Mouse (Mus musculus): ENCODE data around the gene Onecut3. TPM values are rescaled to one million over a fixed set of nuclear protein-coding genes. Genes with fewer than 3 reads are reported as not detected.

The Onecut3 gene
- total RNA-seq, 1 experiment = not detected

GRCm38 (mm10) chr10:80478531-80478930, 16.1 kb upstream of the Onecut3 start:
- TF ChIP-seq ZC3H11A (IDR thresholded peaks at IDR 0.05; ENCODE audit: borderline replicate concordance, low read depth, low read length) = no peak
- TF ChIP-seq HCFC1 (IDR thresholded peaks at IDR 0.05; ENCODE audit: borderline replicate concordance, insufficient read depth, low read length) = no peak
- TF ChIP-seq MAFK (IDR thresholded peaks at IDR 0.05; ENCODE audit: insufficient read depth, low read depth, low read length) = no peak
- no peak for TF ChIP-seq CHD2 (IDR thresholded peaks at IDR 0.05; ENCODE audit: low read depth, low read length)
- in situ Hi-C loops (cut with MboI; ENCODE audit: low sequenced_read_pairs in 2 of 2, unreplicated experiment in 2 of 2) = no loop called here
- no peak for DNase-seq (ENCODE audit: low read depth, low spot score)

GRCm38 (mm10) chr10:80481002-80481401, 13.6 kb upstream of the Onecut3 start:
- Histone ChIP-seq H3K27ac (ENCODE audit: insufficient read depth, low read depth, low read length, poor library complexity, severe bottlenecking) (no peak overlapping the region), H3K9ac (ENCODE audit: insufficient read depth, low read depth, low read length, poor library complexity, severe bottlenecking) (no peak overlapping the region), H3K9me3 (ENCODE audit: control insufficient read depth, insufficient read depth, low read depth, low read length) (no peaks in the 10 kb centered on the region), H3K4me1 (ENCODE audit: control insufficient read depth in 2 of 2, insufficient read depth in 2 of 2, low read length in 2 of 2, poor library complexity in 1 of 2) (peaks cover 0 to 8% of the 10 kb centered on the region in 2 experiments; a peak in 1 of 4 replicates), H3K4me3 (ENCODE audit: insufficient read depth in 1 of 2, low read depth in 1 of 2, low read length in 2 of 2, poor library complexity in 1 of 2, severe bottlenecking in 1 of 2) (no peak overlapping the region), H3K36me3 (ENCODE audit: control insufficient read depth, insufficient read depth, low read length, poor library complexity, severe bottlenecking) (no peaks in the 10 kb centered on the region)
- TF ChIP-seq HCFC1 (IDR thresholded peaks at IDR 0.05; ENCODE audit: borderline replicate concordance, insufficient read depth, low read length) (no peak), ZC3H11A (IDR thresholded peaks at IDR 0.05; ENCODE audit: borderline replicate concordance, low read depth, low read length) (no peak), MAFK (IDR thresholded peaks at IDR 0.05; ENCODE audit: insufficient read depth, low read depth, low read length) (no peak), ZNF384 (IDR thresholded peaks at IDR 0.05; ENCODE audit: low read depth, low read length) (no peak), CHD2 (IDR thresholded peaks at IDR 0.05; ENCODE audit: low read depth, low read length) (no peak)
- in situ Hi-C loops (cut with MboI; ENCODE audit: low sequenced_read_pairs in 2 of 2, unreplicated experiment in 2 of 2) = no loop called here
- no peak for DNase-seq (ENCODE audit: low read depth, low spot score)

More at GRCm38 (mm10) chr10:80478531-80478930, 16.1 kb upstream of the Onecut3 start:
- Histone ChIP-seq H3K4me1 (ENCODE audit: control insufficient read depth in 2 of 2, insufficient read depth in 2 of 2, low read length in 2 of 2, poor library complexity in 1 of 2) (peaks cover 2 to 7% of the 10 kb centered on the region in 2 experiments; a peak in 2 of 4 replicates), H3K27ac (ENCODE audit: insufficient read depth, low read depth, low read length, poor library complexity, severe bottlenecking) (no peak overlapping the region), H3K36me3 (ENCODE audit: control insufficient read depth, insufficient read depth, low read length, poor library complexity, severe bottlenecking) (no peaks in the 10 kb centered on the region), H3K9me3 (ENCODE audit: control insufficient read depth, insufficient read depth, low read depth, low read length) (no peaks in the 10 kb centered on the region), H3K4me3 (ENCODE audit: insufficient read depth in 1 of 2, low read depth in 1 of 2, low read length in 2 of 2, poor library complexity in 1 of 2, severe bottlenecking in 1 of 2) (no peak overlapping the region), H3K9ac (ENCODE audit: insufficient read depth, low read depth, low read length, poor library complexity, severe bottlenecking) (no peak overlapping the region)

GRCm38 (mm10) chr10:80486862-80487379, 7.7 kb upstream of the Onecut3 start:
- Histone ChIP-seq H3K4me1 (ENCODE audit: control insufficient read depth in 2 of 2, insufficient read depth in 2 of 2, low read length in 2 of 2, poor library complexity in 1 of 2) (peaks cover 0 to 8% of the 10 kb centered on the region in 2 experiments; a peak in 1 of 4 replicates), H3K36me3 (ENCODE audit: control insufficient read depth, insufficient read depth, low read length, poor library complexity, severe bottlenecking) (no peaks in the 10 kb centered on the region), H3K27ac (ENCODE audit: insufficient read depth, low read depth, low read length, poor library complexity, severe bottlenecking) (no peak overlapping the region), H3K9me3 (ENCODE audit: control insufficient read depth, insufficient read depth, low read depth, low read length) (no peaks in the 10 kb centered on the region), H3K9ac (ENCODE audit: insufficient read depth, low read depth, low read length, poor library complexity, severe bottlenecking) (no peak overlapping the region), H3K4me3 (ENCODE audit: insufficient read depth in 1 of 2, low read depth in 1 of 2, low read length in 2 of 2, poor library complexity in 1 of 2, severe bottlenecking in 1 of 2) (no peak overlapping the region)
- TF ChIP-seq ZNF384 (IDR thresholded peaks at IDR 0.05; ENCODE audit: low read depth, low read length) (peak; percentile 86), MAFK (IDR thresholded peaks at IDR 0.05; ENCODE audit: insufficient read depth, low read depth, low read length) (no peak)
- in situ Hi-C loops (cut with MboI; ENCODE audit: low sequenced_read_pairs in 2 of 2, unreplicated experiment in 2 of 2) = no loop called here
- no peak for DNase-seq (ENCODE audit: low read depth, low spot score)

DNA sequence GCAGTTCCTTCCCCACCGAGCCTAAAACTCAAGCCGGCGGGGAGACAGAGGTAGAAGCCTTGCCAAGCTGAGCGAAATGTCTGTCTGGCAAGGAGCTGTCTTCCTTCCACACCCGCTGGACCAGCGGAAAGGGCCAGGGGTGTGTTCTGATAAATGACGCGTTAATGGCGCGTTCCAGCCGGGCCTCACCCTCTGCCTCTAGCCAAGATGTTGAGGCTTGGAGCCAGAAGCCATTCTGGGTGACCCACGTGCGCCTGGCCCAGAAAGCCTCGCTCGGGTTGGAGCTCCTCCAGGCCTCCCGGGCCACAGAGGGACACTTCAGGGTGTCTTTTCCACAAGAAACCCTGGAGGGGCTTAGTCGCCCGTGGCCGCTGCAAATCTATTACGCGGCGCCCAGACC, 4.6 kb upstream of the Onecut3 start:
- Histone ChIP-seq H3K9ac (ENCODE audit: insufficient read depth, low read depth, low read length, poor library complexity, severe bottlenecking) (no peak overlapping the region), H3K9me3 (ENCODE audit: control insufficient read depth, insufficient read depth, low read depth, low read length) (no peaks in the 10 kb centered on the region), H3K36me3 (ENCODE audit: control insufficient read depth, insufficient read depth, low read length, poor library complexity, severe bottlenecking) (no peaks in the 10 kb centered on the region), H3K4me1 (ENCODE audit: control insufficient read depth in 2 of 2, insufficient read depth in 2 of 2, low read length in 2 of 2, poor library complexity in 1 of 2) (peaks cover 0 to 6% of the 10 kb centered on the region in 2 experiments; a peak in 1 of 4 replicates), H3K27ac (ENCODE audit: insufficient read depth, low read depth, low read length, poor library complexity, severe bottlenecking) (no peak overlapping the region), H3K4me3 (ENCODE audit: insufficient read depth in 1 of 2, low read depth in 1 of 2, low read length in 2 of 2, poor library complexity in 1 of 2, severe bottlenecking in 1 of 2) (no peak overlapping the region)
- TF ChIP-seq CHD2 (IDR thresholded peaks at IDR 0.05; ENCODE audit: low read depth, low read length) (no peak), MAFK (IDR thresholded peaks at IDR 0.05; ENCODE audit: insufficient read depth, low read depth, low read length) (no peak), ZNF384 (IDR thresholded peaks at IDR 0.05; ENCODE audit: low read depth, low read length) (no peak), HCFC1 (IDR thresholded peaks at IDR 0.05; ENCODE audit: borderline replicate concordance, insufficient read depth, low read length) (no peak), ZC3H11A (IDR thresholded peaks at IDR 0.05; ENCODE audit: borderline replicate concordance, low read depth, low read length) (no peak)
- in situ Hi-C loops (cut with MboI; ENCODE audit: low sequenced_read_pairs in 2 of 2, unreplicated experiment in 2 of 2) = no loop called here
- no peak for DNase-seq (ENCODE audit: low read depth, low spot score)

GRCm38 (mm10) chr10:80495901-80496300, 1.3 kb downstream of the Onecut3 start:
- Histone ChIP-seq H3K4me1 (ENCODE audit: control insufficient read depth in 2 of 2, insufficient read depth in 2 of 2, low read length in 2 of 2, poor library complexity in 1 of 2) (peaks cover 0 to 4% of the 10 kb centered on the region in 2 experiments; a peak in 1 of 4 replicates), H3K9me3 (ENCODE audit: control insufficient read depth, insufficient read depth, low read depth, low read length) (no peaks in the 10 kb centered on the region), H3K36me3 (ENCODE audit: control insufficient read depth, insufficient read depth, low read length, poor library complexity, severe bottlenecking) (no peaks in the 10 kb centered on the region), H3K9ac (ENCODE audit: insufficient read depth, low read depth, low read length, poor library complexity, severe bottlenecking) (no peak overlapping the region; the same call in 1 of the 2 replicates), H3K4me3 (ENCODE audit: insufficient read depth in 1 of 2, low read depth in 1 of 2, low read length in 2 of 2, poor library complexity in 1 of 2, severe bottlenecking in 1 of 2) (peak overlapping the region in 1 of 2 experiments; percentile 52; a peak in 2 of 4 replicates), H3K27ac (ENCODE audit: insufficient read depth, low read depth, low read length, poor library complexity, severe bottlenecking) (no peak overlapping the region)
- no peak for DNase-seq (ENCODE audit: low read depth, low spot score)
- TF ChIP-seq ZC3H11A (IDR thresholded peaks at IDR 0.05; ENCODE audit: borderline replicate concordance, low read depth, low read length) = no peak
- no peak for TF ChIP-seq ZNF384 (IDR thresholded peaks at IDR 0.05; ENCODE audit: low read depth, low read length)
- no peak for TF ChIP-seq MAFK (IDR thresholded peaks at IDR 0.05; ENCODE audit: insufficient read depth, low read depth, low read length)
- TF ChIP-seq CHD2 (IDR thresholded peaks at IDR 0.05; ENCODE audit: low read depth, low read length) = no peak
- TF ChIP-seq HCFC1 (IDR thresholded peaks at IDR 0.05; ENCODE audit: borderline replicate concordance, insufficient read depth, low read length) = no peak
- in situ Hi-C loops (cut with MboI; ENCODE audit: low sequenced_read_pairs in 2 of 2, unreplicated experiment in 2 of 2) = no loop called here

Measured in ES-E14 (cell line).